Mouse (Mus musculus): Measurements from ENCODE around the gene Tnfrsf22.
A peak's percentile ranks its signal among the peaks of the same experiment; 100 is the strongest.
"Not testable (repeated sequence)": the region's sequence is repeated elsewhere in the genome, so short reads cannot be mapped to it uniquely, and the experiment has no call there.

The Tnfrsf22 gene

DNA sequence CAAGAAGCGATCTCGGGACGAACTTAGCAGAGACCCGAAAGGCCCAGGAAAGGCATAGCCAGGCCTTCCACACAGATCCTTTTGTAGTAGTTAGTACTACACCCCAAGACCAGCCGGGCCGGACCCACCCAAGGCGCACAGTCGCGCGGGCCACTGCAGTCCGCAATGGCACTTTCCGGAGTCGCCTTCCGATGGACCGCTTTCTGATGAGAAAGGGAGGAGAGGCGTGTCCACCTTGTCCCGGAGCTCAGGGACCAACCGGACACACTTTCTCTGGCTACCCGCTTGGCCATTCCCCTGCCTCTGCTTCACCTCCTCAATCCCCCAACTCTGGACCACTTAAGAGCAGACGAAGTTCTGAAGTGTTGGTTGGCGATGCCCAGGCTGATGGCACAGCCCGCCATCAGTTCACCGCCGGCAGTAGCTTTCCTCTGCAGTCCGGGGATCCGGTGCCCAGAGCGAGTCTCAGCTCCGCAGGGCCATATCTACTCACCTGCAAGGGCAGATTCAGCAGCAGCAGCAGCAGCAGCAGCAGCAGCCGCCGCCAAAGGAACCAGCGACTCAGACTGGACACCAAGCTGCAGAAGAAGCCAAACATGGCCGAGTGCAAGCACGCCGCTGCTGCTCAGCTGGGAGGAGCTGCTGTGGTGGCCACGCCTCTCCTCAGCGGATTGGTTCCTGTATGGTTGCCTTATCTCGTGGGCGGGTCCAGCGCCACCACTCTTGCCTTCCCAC is at the start of gene Tnfrsf22:
Tnfrsf22 (minus strand) TSS at position 628 of the 735 bp plus-strand sequence.
- peak; percentile 70 to 75 for DNase-seq

GRCm38 (mm10) chr7:143696140-143696539 is 46.7 kb upstream of the Tnfrsf22 start:
- peak; percentile 46 to 64 for DNase-seq

DNA sequence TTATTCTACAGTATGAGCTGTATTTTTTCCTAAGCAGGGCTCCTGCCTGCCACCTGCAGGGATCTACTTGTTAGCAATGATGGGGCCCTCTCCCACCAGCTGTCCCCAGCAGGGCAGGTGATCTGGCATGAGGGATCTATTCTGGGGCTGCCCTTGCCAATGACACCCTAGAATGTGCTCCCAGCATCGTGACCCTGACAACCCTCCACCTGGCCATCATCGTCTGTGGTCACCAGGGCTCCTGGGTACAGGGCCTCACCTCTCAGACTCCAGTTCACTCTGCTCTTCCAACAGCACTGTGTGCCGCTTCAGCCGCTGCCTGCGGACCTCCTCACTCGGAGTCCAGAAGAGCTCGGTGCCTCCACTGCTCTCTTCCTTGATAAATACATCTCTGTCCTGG is 45.1 kb upstream of the Tnfrsf22 start:
- no peak for DNase-seq

DNA sequence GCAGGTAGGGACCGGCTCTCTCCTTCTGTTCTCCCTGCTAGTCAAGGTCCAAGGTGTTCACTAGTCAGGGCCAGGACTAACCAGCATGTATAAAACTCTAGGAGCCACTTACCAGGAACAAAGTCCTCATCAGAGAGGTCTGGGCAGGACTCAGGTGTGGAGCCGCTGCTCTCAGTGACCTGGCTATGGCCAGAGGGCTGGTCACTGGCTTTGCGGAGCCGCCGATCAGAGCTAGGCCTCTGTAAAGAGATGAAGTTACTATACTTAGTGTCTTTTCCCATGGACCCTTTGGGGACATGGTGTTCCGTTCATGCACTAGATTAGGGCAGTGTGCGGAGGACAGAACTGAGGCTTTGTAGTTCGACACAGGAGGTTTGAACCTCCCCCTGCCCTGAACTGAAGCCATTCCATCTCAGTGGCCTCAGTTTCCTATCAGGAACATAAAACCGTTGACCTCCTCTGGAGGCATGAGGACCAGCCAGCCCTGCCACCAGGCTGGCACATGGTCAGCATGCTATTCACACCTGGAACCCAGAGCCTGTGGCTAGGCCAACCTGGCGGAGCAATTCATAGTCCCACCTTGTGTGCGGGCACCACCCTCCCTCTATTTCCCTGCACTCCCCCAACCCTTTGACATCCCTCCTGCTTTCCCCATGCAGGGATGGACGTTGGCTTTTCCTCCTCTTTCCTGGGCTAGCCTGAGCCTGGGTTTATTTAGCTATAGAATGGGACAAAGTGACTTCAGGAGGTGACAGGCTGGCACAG is 43.5 kb upstream of the Tnfrsf22 start:
- no peak for DNase-seq

DNA sequence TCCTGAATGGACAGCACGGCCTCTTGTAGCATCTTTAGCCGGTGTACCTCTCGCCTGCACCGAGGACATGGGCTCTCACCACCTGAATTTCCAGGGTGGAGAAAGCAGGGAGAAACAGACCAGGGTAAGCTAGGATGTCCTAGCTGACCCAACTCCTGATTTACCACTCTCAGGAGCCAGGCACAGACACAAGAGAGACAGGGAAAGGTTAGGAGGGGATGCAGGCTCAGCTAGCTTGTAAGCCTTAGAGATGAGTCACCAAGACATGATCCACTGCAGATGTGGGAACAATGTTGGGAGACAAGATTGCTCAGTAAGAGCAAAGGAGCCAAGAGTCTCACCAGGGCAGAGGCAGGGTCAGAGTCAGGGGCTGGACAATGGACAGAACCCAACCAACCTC is 42.4 kb upstream of the Tnfrsf22 start:
- no peak for DNase-seq

- no peak for DNase-seq
These were observed 41.7 kb upstream of the Tnfrsf22 start for GRCm38 (mm10) chr7:143691181-143691580.

DNA sequence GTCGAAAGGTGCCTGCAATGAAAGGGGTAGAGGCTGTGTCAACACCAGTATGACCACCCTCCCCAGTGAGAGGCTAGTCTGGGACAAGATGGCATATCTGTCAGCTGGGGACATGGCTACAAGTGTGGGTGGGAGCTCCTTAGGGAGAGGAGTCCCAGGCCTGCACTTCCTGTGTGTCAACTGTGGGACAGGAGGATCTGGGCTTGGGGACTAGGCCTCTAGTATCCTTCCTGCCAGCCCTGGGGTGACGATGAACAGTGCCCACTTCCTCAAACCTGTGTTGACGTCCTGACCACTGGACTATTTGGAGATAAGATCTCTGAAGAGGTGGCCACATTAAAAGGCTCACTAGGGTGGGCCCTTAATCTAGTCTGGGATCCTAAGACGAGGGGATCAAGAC is 40.5 kb upstream of the Tnfrsf22 start:
- no peak for DNase-seq

DNA sequence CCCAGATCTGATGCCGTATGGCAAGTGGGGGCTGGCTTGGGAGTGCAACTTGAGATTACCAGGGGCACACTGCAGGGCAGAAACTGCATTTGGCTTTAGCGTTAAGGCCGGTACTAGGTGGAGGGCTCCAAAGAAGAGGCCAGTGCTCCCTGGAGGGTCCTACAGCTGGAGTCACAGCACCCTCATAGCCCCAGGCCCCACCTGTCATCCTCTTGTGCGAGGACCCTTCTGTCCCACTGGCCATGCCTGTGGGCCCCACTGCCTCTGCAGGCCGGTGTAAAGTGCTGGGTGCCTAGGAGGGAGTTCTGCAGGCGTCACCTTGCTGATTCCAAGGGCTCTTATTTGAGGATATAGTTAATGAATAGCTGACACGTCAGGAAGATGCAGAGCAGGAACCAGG is 40.0 kb upstream of the Tnfrsf22 start:
- DNase-seq, result no peak

DNA sequence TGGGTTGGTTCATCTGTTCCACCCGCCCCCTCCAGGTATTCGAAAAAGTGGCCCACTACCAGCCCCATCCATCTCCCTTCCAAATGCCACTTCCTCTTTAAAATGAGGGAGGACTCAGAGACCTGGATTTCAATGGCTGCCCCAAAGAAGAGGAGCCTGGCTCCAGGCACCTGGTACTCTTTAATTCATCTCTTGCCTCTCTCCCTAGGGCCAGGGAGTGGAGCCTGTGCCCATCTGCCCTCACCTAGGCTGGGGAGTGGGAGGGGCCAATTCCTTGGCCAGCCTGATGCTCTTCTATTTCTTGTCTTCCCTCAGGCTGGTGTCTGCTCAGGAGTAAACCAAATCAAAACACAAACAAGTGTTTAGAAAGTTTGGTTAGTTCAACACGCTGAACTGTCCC is 37.2 kb upstream of the Tnfrsf22 start:
- DNase-seq, result not testable (repeated sequence)

DNA sequence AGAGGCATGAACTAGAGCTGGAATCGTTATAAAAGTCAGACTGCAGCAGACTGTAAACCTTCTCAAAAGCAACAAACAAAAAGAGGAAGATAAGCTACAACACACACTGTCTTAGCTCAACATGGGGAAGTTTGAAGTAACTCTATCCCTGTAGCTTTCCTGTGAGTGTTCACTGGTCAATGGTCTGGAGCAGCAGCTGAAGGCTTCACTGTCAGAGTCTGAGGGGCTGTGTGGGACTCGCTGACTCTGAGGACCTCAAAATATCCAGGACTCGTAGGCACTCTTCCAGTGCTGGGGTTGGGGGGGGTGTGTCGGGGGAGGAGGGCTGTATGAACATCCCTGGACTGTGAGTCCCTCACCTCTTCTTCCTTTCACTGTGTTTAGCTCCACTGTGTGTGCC is 36.7 kb upstream of the Tnfrsf22 start:
- DNase-seq, result not testable (repeated sequence)

DNA sequence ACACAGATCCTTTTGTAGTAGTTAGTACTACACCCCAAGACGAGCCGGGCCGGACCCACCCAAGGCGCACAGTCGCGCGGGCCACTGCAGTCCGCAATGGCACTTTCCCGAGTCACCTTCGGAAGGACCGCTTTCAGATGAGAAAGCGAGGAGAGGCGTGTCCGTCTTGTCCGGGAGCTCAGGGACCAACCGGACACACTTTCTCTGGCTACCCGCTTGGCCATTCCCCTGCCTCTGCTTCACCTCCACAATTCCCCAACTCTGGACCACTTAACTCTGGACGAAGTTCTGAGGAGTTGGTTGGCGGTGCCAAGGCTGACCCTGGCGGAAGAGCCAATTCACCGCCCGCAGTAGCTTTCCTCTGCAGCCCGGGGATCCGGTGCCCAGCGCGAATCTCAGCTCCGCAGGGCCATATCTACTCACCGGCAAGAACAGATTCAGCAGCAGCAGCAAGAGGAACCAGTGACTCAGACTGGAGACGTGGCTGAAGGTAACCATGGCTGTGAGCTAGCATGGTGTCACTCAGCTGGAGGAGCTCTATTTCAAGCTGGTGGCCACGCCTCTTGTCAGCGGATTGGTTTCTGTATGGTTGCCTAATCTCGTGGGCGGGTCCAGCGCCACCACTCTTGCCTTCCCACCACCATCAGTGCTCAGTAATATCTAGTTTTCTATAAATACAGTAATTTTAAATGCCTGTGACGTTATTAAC is 36.1 kb upstream of the Tnfrsf22 start, which contains the start of gene Tnfrsf23:
Tnfrsf23 (minus strand) TSS at position 514 of the 709 bp plus-strand sequence.
- peak; percentile 43 for DNase-seq

DNA sequence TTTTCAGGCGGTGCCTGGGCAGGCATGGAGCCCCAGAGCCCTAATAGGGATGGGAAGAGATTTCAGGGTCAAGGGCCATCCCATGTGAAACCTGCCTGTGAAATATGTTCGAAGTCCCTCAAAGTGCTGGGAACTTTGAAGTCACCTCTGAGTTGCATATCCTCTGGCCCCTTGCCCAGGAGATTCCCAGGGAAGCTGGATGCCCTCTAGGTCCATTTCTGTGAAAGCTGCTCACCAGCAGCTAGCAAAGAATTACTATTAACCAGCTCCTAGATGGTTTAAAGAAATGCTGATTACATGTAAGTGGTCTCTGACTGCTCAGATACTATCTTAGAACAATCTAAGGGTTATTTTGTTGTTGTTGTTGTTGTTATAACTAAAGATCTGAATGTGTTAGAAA is 35.1 kb upstream of the Tnfrsf22 start:
- not testable (repeated sequence) for DNase-seq

DNA sequence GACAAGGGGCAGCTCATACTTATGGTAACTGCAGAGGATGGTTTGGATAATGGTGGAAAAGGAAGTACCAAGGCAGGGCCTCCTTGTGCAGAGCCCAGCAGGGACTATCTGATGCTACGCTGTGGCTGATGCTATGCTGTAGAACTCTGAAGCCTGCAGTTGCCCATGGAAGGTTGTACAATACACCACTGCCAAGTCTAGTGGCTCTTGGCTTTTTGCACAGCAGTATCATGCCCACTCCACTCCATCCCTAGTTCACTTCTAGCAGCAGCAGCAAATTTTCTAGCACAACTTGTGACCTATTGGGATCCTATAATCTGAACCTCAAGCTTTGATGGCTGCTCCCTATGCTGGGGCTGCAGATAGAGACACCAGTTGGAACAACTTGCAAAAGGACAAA is 32.1 kb upstream of the Tnfrsf22 start:
- no peak for DNase-seq

DNA sequence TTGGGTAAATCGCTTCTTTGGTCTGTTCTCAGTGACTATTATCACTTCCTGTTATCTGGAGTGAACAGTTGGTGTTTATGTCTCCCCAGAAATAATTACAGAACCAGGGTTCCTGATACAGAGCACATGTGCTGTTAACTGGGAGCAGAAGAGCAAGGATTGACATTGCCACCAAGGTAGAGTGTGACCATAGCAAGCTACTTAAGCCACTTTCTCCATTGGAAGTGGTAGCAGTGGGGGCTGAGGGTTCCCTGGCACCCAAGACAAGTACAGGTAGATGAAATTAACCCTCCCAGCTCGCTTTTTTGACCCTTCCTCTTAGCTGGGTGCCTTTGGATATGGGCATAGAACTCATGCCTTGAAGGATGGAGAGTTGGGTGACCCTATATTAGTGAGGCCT is 31.4 kb upstream of the Tnfrsf22 start:
- DNase-seq, result not testable (repeated sequence)

DNA sequence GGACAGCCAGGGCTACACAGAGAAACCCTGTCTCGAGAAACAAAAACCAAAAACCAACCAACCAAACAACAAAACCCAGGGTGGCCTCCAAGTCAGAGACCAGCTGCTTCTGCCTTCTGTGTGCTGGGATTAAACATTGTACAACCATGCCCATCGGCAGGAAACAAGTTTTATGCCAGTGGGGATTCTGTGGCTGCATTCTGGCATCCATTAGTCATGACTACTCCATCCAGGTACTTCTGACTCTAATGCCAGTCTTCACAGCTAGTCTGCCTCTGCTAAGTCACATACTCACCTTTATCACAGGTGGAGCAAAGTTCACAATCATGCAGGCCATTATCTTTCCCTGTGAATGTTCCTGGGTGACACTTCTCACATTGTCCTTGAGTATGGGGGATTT is 30.2 kb upstream of the Tnfrsf22 start:
- DNase-seq, result not testable (repeated sequence)

DNA sequence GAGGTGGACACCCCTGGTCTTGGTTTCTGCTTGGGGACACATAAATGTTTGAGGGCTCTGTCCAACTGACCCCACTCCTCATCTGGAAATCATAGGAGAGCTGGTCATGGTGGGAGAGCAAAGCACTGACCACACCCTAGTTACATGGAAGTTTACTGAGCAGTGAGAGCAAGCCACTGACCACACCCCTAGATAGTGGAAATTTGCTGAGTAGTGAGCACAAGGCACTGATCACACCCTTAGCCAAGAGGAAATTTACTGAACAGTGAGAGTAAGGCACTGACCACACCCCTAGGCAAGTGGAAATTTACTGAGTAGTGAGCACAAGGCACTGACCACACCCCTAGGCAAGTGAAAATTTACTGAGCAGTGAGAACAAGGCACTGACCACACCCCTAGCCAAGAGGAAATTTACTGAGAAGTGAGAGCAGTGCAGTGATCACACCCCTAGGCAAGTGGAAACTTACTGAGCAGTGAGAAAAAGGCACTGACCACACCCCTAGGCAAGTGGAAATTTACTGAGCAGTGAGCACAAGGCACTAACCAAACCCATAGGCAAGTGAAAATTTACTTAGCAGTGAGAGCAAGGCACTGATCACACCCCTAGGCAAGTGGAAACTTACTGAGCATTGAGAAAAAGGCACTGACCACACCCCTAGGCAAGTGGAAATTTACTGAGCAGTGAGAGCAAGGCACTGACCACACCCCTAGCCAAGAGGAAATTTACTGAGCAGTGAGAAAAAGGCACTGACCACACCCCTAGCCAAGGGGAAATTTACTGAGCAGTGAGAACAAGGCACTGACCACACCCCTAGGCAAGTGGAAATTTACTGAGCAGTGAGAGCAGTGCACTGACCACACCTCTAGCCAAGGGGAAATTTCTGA is 17.2 kb upstream of the Tnfrsf22 start:
- DNase-seq, result no peak

- DNase-seq, result no peak
These were observed 14.0 kb upstream of the Tnfrsf22 start for GRCm38 (mm10) chr7:143663470-143663869.

GRCm38 (mm10) chr7:143660797-143661196 is 11.3 kb upstream of the Tnfrsf22 start:
- no peak for DNase-seq

- not testable (repeated sequence) for DNase-seq
These were observed 397 bp upstream of the Tnfrsf22 start for GRCm38 (mm10) chr7:143649769-143650346.

DNA sequence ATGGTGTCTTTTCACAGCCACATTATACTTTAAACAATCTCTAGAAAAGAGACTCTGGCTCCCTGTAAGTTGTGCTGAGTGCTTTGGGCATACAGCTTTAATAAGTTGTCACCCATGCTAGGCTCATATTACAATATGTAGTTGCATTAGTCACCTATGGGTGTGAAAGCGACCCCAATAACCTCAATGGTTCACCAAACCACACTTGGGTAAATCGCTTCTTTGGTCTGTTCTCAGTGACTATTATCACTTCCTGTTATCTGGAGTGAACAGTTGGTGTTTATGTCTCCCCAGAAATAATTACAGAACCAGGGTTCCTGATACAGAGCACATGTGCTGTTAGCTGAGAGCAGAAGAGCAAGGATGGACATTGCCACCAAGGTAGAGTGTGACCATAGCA is 5.5 kb downstream of the Tnfrsf22 start:
- not testable (repeated sequence) for DNase-seq

DNA sequence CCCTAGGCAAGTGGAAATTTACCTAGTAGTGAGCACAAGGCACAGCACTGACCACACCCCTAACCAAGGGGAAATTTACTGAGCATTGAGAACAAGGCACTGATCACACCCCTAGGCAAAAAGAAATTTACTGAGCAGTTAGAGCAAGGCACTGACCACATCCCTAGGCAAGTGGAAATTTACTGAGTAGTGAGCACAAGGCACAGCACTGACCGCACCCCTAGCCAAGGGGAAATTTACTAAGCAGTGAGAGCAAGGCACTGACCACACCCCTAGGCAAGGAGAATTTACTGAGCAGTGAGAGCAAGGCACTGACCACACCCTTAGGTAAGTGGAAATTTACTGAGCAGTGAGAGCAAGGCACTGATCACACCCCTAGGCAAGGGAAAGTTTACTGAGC is 12.8 kb downstream of the Tnfrsf22 start:
- no peak for DNase-seq

DNA sequence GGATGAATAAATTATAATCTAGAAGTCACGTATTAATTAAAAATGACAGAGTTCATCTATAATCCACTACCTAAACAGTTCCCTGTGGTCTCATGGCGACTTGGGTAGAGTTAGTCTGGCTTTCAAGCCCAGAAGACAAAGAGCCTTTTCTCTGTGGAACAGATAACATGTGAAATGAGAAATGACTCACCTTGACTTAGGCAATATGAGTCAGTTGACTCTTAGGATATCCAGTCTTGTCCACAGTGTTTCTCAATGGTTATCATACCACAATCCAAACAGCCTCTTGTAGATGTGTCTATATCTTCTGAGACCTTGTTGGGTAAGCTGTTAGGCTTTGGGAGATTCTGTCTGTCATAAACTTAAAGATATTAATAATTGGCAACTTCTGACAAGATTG is 18.0 kb downstream of the Tnfrsf22 start:
- DNase-seq, result no peak
